Mouse (Mus musculus) CH12.LX (cell line): ENCODE results near the gene Svs1. TPM values are rescaled to one million over a fixed set of nuclear protein-coding genes. Genes with fewer than 3 reads are reported as not detected.

Experiments
- DNase-seq: peaks from one replicate; pipeline ENCODE4 v3.0.0-alpha.2; 2013; ENCODE audit errors: extremely low read depth
- H3K27ac ChIP-seq: 2 replicates; pipeline ENCODE4 v1.5.1; 2012; ENCODE audit warnings: low read depth, mild to moderate bottlenecking, control low read depth, moderate library complexity; ENCODE audit not compliant: insufficient read depth
- H3K27me3 ChIP-seq: replicated peaks from 2 replicates; pipeline ENCODE3; 2012; ENCODE audit warnings: inconsistent platforms
- H3K36me3 ChIP-seq, 2 experiments: replicated peaks in 1 of 2; 2 replicates each; pipeline versions ENCODE3 to v1.6.1; 2012; ENCODE audit warnings: inconsistent platforms in 1 of 2, low read length in 1 of 2, mild to moderate bottlenecking in 1 of 2, mixed read lengths in 1 of 2, moderate library complexity in 1 of 2; ENCODE audit not compliant: control insufficient read depth in 1 of 2, insufficient read depth in 1 of 2
- H3K4me1 ChIP-seq, 2 experiments: 2 replicates each; pipeline ENCODE4 v1.6.1; 2012; ENCODE audit warnings: inconsistent platforms in 1 of 2, moderate library complexity in 1 of 2; ENCODE audit not compliant: insufficient read depth in 2 of 2, control insufficient read depth in 1 of 2
- H3K4me2 ChIP-seq: 2 replicates; pipeline ENCODE4 v1.6.1; 2012; ENCODE audit warnings: low read depth, mild to moderate bottlenecking, control low read depth; ENCODE audit not compliant: poor library complexity, insufficient read depth, severe bottlenecking
- H3K4me3 ChIP-seq, 3 experiments: fragments of 150-350 bp in 1 of 3; sonication (generic) in 1 of 3; replicated peaks in 1 of 3; 2 replicates each; pipeline versions ENCODE3 to v1.5.1; 2011 to 2012; ENCODE audit warnings: low read depth in 2 of 3, low read length in 2 of 3, mild to moderate bottlenecking in 2 of 3, moderate library complexity in 2 of 3, control low read depth in 1 of 3, improper control_type of control experiment in 1 of 3, inconsistent platforms in 1 of 3, mixed read lengths in 1 of 3; ENCODE audit not compliant: poor library complexity in 1 of 3
- H3K79me2 ChIP-seq: replicated peaks from 2 replicates; pipeline ENCODE4 v1.6.1; 2012; ENCODE audit warnings: mild to moderate bottlenecking, moderate library complexity; ENCODE audit not compliant: control insufficient read depth, poor library complexity, insufficient read depth, severe bottlenecking; ENCODE audit errors: extremely low read depth
- H3K9ac ChIP-seq: 2 replicates; pipeline ENCODE4 v1.6.1; 2012; ENCODE audit warnings: low read depth, mild to moderate bottlenecking, control low read depth, moderate library complexity; ENCODE audit not compliant: insufficient read depth
- H3K9me3 ChIP-seq: replicated peaks from 2 replicates; pipeline ENCODE3; 2012; ENCODE audit warnings: low read length, inconsistent platforms, mixed read lengths
- CHD1 ChIP-seq: IDR thresholded peaks from 2 replicates; pipeline ENCODE4 v1.6.1; 2012; ENCODE audit warnings: low read depth, low read length, improper control_type of control experiment, inconsistent platforms
- CHD2 ChIP-seq: IDR thresholded peaks from 2 replicates; pipeline ENCODE4 v1.6.1; 2011; ENCODE audit warnings: low read length, improper control_type of control experiment
- ELF1 ChIP-seq: IDR thresholded peaks from 2 replicates; pipeline ENCODE4 v1.6.1; 2014; ENCODE audit warnings: low read depth, mild to moderate bottlenecking, inconsistent platforms, low read length, improper control_type of control experiment
- EP300 ChIP-seq: IDR thresholded peaks from 2 replicates; pipeline ENCODE4 v1.6.1; 2011; ENCODE audit warnings: low read length, improper control_type of control experiment
- ETS1 ChIP-seq: conservative IDR thresholded peaks from 2 replicates; pipeline ENCODE4 v1.6.1; 2012; ENCODE audit warnings: low read depth, mild to moderate bottlenecking, inconsistent platforms, low read length, improper control_type of control experiment, moderate library complexity
- HCFC1 ChIP-seq: IDR thresholded peaks from 2 replicates; pipeline ENCODE4 v1.6.1; 2012; ENCODE audit warnings: low read depth, mild to moderate bottlenecking, inconsistent platforms, low read length, improper control_type of control experiment
- IRF4 ChIP-seq: IDR thresholded peaks from 2 replicates; pipeline ENCODE4 v1.6.1; 2014; ENCODE audit warnings: low read depth, mild to moderate bottlenecking, inconsistent platforms, low read length, improper control_type of control experiment
- JUN ChIP-seq: IDR thresholded peaks from 2 replicates; pipeline ENCODE4 v1.6.1; 2011; ENCODE audit warnings: low read depth, mild to moderate bottlenecking, low read length, improper control_type of control experiment, moderate library complexity; ENCODE audit not compliant: insufficient read depth
- JUND ChIP-seq: conservative IDR thresholded peaks from 2 replicates; pipeline ENCODE4 v1.6.1; 2011; ENCODE audit warnings: low read depth, low read length, improper control_type of control experiment
- KAT2A ChIP-seq: IDR thresholded peaks from 2 replicates; pipeline ENCODE4 v1.6.1; 2012; ENCODE audit warnings: low read length, improper control_type of control experiment, inconsistent platforms; ENCODE audit not compliant: insufficient replicate concordance
- MAZ ChIP-seq: IDR thresholded peaks from 2 replicates; pipeline ENCODE4 v1.6.1; 2012; ENCODE audit warnings: low read depth, mild to moderate bottlenecking, inconsistent platforms, low read length, improper control_type of control experiment, moderate library complexity
- MEF2A ChIP-seq: IDR thresholded peaks from 2 replicates; pipeline ENCODE4 v1.6.1; 2014; ENCODE audit warnings: low read depth, mild to moderate bottlenecking, inconsistent platforms, low read length, improper control_type of control experiment, borderline replicate concordance
- MXI1 ChIP-seq: IDR thresholded peaks from 2 replicates; pipeline ENCODE4 v1.6.1; 2011; ENCODE audit warnings: mild to moderate bottlenecking, low read depth, low read length, improper control_type of control experiment
- MYC ChIP-seq: IDR thresholded peaks from 2 replicates; pipeline ENCODE4 v1.6.1; 2011; ENCODE audit warnings: low read depth, mild to moderate bottlenecking, improper control_type of control experiment, low read length
- NELFE ChIP-seq: IDR thresholded peaks from 2 replicates; pipeline ENCODE4 v1.6.1; 2011; ENCODE audit warnings: low read depth, low read length, improper control_type of control experiment
- POLR2A ChIP-seq: IDR thresholded peaks from 2 replicates; pipeline ENCODE4 v1.6.1; 2011; ENCODE audit warnings: low read depth, mild to moderate bottlenecking, improper control_type of control experiment, low read length
- POLR2AphosphoS2 ChIP-seq: IDR thresholded peaks from 2 replicates; pipeline ENCODE4 v1.6.1; 2011; ENCODE audit warnings: low read depth, low read length, improper control_type of control experiment
- RAD21 ChIP-seq: IDR thresholded peaks from 2 replicates; pipeline ENCODE4 v1.6.1; 2011; ENCODE audit warnings: low read depth, mild to moderate bottlenecking, low read length, improper control_type of control experiment, moderate library complexity
- RCOR1 ChIP-seq: conservative IDR thresholded peaks from 2 replicates; pipeline ENCODE4 v1.6.1; 2012; ENCODE audit warnings: low read depth, mild to moderate bottlenecking, inconsistent platforms, low read length, improper control_type of control experiment
- TBP ChIP-seq: conservative IDR thresholded peaks from 2 replicates; pipeline ENCODE4 v1.6.1; 2011; ENCODE audit warnings: low read depth, low read length, improper control_type of control experiment
- TCF12 ChIP-seq: IDR thresholded peaks from 2 replicates; pipeline ENCODE4 v1.6.1; 2014; ENCODE audit warnings: low read depth, mild to moderate bottlenecking, inconsistent platforms, low read length, improper control_type of control experiment
- USF1 ChIP-seq: IDR thresholded peaks from 2 replicates; pipeline ENCODE4 v1.6.1; 2014; ENCODE audit warnings: low read depth, mild to moderate bottlenecking, inconsistent platforms, low read length, improper control_type of control experiment
- USF2 ChIP-seq: conservative IDR thresholded peaks from 2 replicates; pipeline ENCODE4 v1.6.1; 2011; ENCODE audit warnings: low read depth, low read length, improper control_type of control experiment
- ZC3H11A ChIP-seq: IDR thresholded peaks from 2 replicates; pipeline ENCODE4 v1.6.1; 2012; ENCODE audit warnings: low read depth, mild to moderate bottlenecking, inconsistent platforms, low read length, improper control_type of control experiment
- ZKSCAN1 ChIP-seq: IDR thresholded peaks from 2 replicates; pipeline ENCODE4 v1.6.1; 2012; ENCODE audit warnings: low read depth, inconsistent platforms, low read length, improper control_type of control experiment, borderline replicate concordance
- ZMIZ1 ChIP-seq: IDR thresholded peaks from 2 replicates; pipeline ENCODE4 v1.6.1; 2012; ENCODE audit warnings: low read depth, mild to moderate bottlenecking, inconsistent platforms, low read length, improper control_type of control experiment
- ZNF384 ChIP-seq: IDR thresholded peaks from 2 replicates; pipeline ENCODE4 v1.6.1; 2012; ENCODE audit warnings: low read depth, low read length, improper control_type of control experiment, inconsistent platforms
- dilution Hi-C: fragments of 300-500 bp; cut with MboI; formaldehyde crosslinking; loops from 2 replicates; pipeline ENCODE4 v1.14.3; 2020; ENCODE audit warnings: low sequenced_read_pairs; ENCODE audit not compliant: extremely low pct_unique_long_range_greater_than_20kb, extremely low pct_ligation_motif_present
- in situ Hi-C: fragments of 300-500 bp; cut with MboI; formaldehyde crosslinking; loops from 3 replicates; pipeline ENCODE4 v1.14.3; 2019; ENCODE audit warnings: low sequenced_read_pairs, low pct_ligation_motif_present, low pct_unique_long_range_greater_than_20kb, mixed read lengths
- polyA plus RNA-seq: library from polyadenylated mRNA; unstranded; fragments of >175 nt; gene quantifications from 2 replicates; pipeline ENCODE4 v1.2.1, GENCODE M21; 2012; ENCODE audit warnings: low read depth; ENCODE audit not compliant: insufficient read length
- total RNA-seq, 2 experiments: library from RNA; depleted of rRNA; stranded (reverse); fragments of 300-350 nt in 1 of 2; fragments of >200 nt in 1 of 2; gene quantifications; 2 replicates each; pipeline ENCODE4 v1.2.3; 2012 to 2014

Svs1 gene
- total and polyA plus RNA-seq, 3 experiments, result not detected

GRCm38 (mm10) chr6:49032783-49033182, 46.1 kb downstream of the Svs1 start:
- no peaks in the 10 kb centered on the region for H3K27me3 ChIP-seq
- in situ Hi-C loops, result no loop called here
- no peaks in the 10 kb centered on the region for H3K79me2 ChIP-seq
- dilution Hi-C loops, result no loop called here
- TF ChIP-seq ZMIZ1 (no peak), TBP (no peak), TCF12 (no peak), ELF1 (no peak), EP300 (no peak), ZNF384 (no peak), MYC (no peak), KAT2A (no peak), USF1 (no peak), IRF4 (no peak), ETS1 (no peak), MAZ (no peak), JUN (no peak), CHD1 (no peak), POLR2A (no peak)
- TF ChIP-seq, all 38 proteins: peak for 0
- no peak overlapping the region for H3K4me2 ChIP-seq
- no peaks in the 10 kb centered on the region for H3K9me3 ChIP-seq
- H3K4me3 ChIP-seq, result no peak overlapping the region
- no peak for DNase-seq
- H3K36me3 ChIP-seq, result no peaks in the 10 kb centered on the region
- no peak overlapping the region for H3K9ac ChIP-seq
- no peak overlapping the region for H3K27ac ChIP-seq
- peaks cover 7 to 10% of the 10 kb centered on the region in 2 experiments for H3K4me1 ChIP-seq

DNA sequence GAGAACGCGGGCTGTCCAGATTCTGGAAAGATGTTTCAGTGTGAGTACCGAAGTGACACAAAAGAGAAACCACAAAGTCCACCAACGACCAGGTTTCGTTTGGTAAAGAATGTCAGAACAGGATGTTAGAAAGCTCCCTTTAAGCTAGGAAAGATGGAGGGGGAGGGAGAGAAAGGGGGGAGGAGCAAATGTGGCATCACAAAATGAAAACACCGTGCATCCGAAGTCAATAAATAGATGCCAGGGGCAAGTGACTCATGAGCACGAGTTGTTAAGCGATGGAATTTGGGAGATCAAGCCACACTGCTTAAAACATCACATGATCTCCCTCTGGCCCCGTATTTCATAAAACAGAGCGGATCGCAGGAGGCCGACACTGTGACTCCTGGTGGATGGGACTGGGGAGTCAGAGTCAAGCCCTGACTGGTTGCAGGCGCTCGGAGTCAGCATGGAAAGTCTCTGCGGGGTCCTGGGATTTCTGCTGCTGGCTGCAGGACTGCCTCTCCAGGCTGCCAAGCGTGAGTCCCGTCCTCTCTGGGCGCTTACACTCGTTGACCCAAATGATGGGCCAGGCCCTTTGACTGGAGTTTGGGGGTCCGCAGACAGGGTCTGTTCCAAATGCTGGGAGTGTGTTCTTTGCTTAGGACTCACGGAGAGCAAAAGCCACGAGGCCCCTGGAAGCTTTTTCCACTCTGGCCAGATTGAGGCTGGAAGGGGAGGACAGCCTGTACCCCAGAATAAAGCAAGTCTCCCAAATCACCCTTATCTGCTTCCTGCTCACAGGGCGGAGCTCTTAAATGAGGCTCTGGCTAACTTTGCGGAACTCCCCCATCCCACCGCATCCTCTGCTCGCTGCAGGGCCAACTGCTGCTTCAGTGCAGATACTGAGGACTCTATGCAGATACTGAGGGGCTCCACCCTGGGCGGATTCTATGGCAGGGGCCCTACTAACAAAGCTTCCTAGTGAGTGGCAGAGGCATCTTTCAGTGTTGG, 49.9 kb downstream of the Svs1 start, which contains the start of gene Gpnmb:
Gpnmb (plus strand) TSS at position 272 of the 993 bp plus-strand sequence.
- dilution Hi-C loops, result no loop called here
- Histone ChIP-seq H3K36me3 (no peaks in the 10 kb centered on the region), H3K27me3 (no peaks in the 10 kb centered on the region), H3K9ac (no peak within 1 kb of the TSS), H3K27ac (no peak within 1 kb of the TSS), H3K9me3 (no peaks in the 10 kb centered on the region), H3K4me3 (peak within 1 kb of the TSS in 1 of 3 experiments; percentile 7), H3K79me2 (no peaks in the 10 kb centered on the region), H3K4me2 (peak within 1 kb of the TSS; percentile 64), H3K4me1 (peaks cover 9 to 14% of the 10 kb centered on the region in 2 experiments)
- TF ChIP-seq NELFE, result no peak
- no peak for TF ChIP-seq USF1
- no peak for TF ChIP-seq CHD2
- TF ChIP-seq RAD21, result no peak
- no peak for TF ChIP-seq JUND
- no peak for TF ChIP-seq ZMIZ1
- no peak for TF ChIP-seq POLR2A
- TF ChIP-seq ZKSCAN1, result no peak
- TF ChIP-seq POLR2AphosphoS2, result no peak
- TF ChIP-seq CHD1, result no peak
- TF ChIP-seq EP300, result no peak
- TF ChIP-seq MXI1, result no peak
- no peak for TF ChIP-seq USF2
- no peak for TF ChIP-seq MEF2A
- TF ChIP-seq TCF12, result no peak
- no peak for TF ChIP-seq RCOR1
- no peak for TF ChIP-seq KAT2A
- no peak for TF ChIP-seq TBP
- TF ChIP-seq HCFC1, result no peak
- no peak for TF ChIP-seq ZC3H11A
- DNase-seq, result no peak
- in situ Hi-C loops, result no loop called here
